Mouse (Mus musculus) MN1 (cell line): ENCODE data around the gene Sez6l.

ENCODE experiments used
- DNase-seq: peaks from one replicate; pipeline ENCODE4 v3.0.0-alpha.2; 2016; ENCODE audit warnings: low spot score

Sez6l gene

DNA sequence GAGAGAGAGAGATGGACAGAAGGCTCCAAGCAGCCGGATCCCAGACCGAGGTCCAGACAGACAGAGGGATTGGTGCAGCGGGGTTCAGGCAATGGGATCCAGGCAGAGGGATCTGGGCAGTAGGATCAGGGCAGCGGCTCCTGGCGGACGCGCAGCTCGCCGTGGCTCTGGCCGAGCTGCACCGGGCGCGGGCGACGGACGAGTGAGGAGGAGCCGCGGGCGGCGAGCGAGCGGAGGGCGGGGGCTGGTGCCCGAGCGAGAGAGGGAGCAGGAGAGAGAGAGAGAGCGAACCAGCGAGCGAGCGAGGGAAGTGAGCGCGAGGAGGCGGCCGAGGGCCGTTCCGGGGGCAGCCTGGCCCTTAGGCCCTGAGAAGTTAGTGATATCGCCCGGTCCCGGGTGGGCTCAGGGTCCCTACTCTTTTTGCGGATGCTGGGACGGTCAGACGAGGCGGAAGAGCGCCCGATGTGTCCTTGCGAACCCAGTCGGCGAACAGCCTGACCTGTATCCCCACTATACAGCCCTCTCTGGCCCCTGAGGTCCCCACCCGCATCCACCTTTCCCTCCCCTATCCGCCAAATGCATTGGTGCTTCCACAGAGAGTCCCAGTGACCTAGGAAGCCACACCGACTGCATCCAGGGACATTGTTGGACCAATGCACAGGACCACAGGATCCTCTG lies at the start of gene Sez6l:
Sez6l (minus strand) TSS at position 193 of the 678 bp plus-strand sequence.
- DNase-seq: peak; percentile 95

DNA sequence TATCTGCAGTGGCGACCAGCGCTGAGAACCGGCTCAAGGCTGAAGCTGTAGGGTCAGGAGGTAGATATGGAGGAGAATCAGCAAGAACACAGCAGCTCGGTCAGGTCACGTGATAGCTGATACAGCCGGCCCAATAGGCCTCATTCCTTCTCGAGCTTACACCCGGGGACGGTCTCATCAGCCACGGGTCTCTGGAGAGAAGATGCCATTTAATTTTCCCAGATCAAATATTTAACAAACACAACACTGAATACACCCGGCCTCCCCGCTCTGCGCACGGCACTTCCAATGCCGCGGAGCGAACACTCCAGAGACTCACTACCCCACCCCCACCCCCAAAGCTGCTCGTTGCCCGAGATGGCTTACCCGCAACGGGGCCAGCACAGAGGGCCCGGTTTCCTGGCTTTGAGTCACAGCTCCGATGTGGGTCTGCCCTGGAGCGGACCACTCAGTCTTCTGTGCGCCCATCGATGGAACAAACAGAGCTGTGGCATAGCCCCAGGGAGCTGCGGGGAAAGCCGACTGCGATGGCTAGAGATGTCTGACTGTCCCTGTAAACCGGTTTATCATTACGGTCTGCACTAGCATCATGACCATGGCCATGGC lies 48.7 kb upstream of the Sez6l start:
- DNase-seq: no peak

DNA sequence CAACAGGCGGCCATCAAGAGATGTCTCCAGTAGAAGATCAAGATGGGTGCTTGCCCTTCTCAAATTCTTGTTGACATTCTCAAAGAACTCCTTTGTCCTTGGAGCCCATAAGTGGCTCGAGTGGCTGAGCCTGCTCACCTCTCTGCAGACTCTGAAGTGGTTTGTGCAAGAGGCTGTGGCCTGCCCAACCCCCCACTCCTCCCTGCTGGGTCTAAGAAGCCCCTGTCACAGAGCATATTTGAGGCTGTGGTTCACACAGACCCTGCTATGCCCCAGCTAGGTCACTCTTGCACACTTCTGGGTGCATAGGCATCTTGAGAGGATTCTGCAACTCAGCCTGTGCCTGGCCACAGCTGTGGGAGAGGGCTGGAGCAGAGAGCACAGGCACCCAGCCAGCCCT lies 46.0 kb upstream of the Sez6l start:
- no peak for DNase-seq

DNA sequence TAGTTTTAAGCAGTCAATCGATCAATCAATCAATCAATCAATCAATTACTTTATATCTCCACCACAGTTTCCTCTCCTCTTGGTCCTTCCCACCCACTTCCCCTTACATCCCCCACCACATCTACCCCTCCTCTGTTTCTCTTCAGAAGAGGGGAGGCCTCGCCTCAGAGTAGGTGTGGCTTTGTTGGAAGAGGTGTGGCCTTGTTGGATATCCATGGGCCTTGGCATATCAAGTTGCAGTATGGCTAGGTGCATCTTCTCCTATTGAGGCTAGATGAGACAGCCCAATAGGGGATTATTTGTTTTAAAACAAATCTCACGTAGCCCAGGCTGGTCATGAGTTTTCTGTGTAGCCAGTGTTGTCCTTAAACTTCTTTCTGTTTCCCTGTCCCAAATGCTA lies 43.3 kb upstream of the Sez6l start:
- DNase-seq: no peak

DNA sequence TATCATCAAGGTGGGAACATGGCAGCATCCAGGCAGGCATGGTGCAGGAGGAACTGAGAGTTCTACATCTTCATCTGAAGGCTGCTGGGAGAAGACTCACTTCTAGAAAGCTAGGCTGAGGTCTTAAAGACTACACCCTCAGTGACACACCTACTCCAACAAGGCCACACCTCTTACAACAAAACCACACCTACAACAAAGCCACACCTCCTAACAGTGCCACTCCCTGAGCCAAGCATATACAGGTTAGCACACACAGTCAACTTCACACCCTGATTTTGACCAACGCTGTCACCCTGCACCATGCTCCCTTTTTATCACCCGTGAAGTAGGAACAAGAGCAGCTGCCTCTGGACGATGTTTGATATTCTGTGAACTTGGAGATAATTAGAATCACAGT lies 42.4 kb upstream of the Sez6l start:
- DNase-seq: no peak

DNA sequence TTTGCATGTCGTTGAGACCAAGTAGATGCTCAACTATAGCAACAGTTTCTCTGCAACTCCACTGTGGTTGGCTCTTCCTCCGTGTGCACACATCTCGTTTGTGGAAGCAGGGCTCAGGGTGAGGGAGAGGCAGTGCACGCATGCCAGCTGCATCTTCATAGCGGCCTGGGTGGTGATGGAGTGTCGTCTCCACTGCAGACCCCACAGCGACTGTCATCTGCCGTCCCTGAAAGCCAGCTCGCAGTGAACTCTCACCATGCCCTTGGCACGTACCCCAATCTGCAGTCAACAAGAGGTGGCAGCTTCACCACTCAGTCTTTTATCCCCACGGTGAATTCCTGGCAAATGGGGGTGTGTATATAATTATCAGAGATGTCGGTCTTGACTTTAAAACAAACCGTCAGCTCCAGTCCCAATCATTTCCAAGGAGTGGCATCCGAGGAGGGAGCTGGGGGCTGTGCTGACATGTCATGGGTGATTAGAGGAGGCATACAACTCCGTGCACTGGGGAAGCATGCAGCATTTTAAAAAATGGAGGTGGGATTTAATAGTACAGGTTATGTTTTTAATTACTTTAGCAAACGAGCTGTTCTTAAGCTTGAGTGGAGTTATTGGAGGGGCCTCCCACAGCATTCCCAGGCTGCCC lies 40.7 kb upstream of the Sez6l start:
- DNase-seq: no peak

DNA sequence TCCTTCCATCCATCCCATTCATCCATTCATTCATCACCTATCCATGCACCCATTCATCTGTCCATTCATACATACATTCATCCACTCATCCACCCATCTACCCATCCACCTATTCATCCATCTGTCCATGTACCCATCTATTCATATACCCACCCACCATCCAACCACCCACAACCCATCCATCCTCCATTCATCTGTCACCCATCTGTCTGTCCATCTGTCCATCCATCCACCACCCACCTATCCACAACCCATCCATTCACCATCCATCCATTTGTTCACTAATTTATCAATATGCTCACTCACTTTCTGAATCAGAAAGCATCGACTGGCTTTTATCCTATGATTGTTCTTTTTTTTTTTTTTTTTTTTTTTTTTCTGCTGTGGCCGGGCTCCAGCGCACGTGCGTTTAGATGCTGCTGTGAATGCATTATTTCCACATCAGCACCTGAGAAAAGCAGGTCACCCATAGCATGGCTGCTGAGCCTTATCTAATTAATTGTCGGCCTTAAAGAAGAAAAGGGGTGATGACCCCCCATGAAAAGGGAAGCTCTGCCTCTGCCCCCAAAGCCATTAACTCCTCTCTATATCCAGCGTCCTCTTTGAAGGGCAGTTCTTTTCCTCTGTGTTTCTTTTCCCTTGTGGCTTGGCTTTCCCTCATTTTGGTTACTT lies 39.1 kb upstream of the Sez6l start:
- no peak for DNase-seq

DNA sequence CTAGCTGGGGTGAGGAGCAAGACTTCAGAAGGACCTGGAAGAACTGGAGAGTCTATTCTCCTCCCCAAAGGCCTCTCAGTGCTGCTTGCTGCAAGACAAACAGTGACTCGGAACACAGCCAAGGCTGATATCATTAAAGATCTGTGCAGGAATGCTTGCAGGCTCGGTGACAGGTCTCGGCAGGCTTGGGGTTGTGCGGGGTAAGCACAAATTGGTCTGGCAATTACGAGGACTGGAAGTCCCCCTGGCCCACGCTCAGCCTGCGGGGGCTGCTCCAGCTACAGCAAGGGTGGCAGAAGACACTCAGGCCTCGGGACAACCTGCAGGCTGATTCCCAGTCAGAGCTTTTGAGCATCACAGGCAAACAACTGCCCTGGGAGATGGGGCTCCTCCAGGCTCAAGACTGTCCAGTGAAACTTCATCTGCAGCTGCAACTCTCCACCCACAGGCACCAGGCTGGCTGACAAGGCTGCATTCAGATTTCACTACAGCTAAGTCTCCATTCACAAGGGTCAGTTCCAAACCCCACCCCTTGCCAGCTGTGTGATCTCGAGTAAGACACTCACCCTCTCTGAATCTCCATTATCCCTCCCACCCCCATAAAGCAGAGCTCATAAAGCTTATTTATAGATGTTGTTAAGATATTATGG lies 31.0 kb upstream of the Sez6l start:
- peak; percentile 51 for DNase-seq

DNA sequence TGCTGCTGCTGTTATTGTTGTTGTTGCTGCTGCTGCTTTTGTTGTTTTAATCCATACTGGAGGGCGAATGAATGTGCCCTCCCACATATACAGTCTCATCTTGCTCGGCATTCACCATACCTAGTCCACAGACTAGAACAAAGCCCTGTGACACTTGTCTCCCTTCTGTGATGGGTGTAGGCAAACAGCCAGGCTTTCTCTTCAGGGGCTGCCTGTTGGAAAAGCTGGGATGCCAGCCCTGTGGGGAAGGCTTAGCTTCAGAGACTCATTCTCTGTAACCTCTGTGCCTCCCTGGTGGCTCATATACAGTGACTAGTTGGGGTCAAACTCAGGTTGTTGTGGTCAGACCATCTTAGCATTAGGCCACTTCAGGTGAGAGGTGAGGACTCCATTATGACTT lies 30.1 kb upstream of the Sez6l start:
- no peak for DNase-seq

DNA sequence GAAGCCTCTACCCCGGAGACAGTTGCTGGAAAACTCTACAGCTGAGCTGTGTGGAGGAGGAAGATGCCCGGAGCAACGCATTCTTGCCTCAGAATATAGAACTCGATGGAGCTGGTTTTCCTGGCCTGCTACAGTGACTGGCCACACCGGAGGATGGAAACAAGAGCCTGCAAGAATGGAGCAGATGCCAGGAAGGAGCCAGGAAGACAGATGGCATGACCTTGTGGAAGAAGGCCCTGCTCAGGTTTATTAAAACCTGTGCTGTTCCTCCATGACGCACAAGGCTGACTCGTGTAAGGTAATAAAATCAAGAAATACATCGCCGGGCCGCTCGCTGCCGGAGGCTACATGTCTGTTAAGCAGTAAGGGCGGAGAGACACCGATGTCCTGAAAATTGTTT lies 28.4 kb upstream of the Sez6l start:
- no peak for DNase-seq

DNA sequence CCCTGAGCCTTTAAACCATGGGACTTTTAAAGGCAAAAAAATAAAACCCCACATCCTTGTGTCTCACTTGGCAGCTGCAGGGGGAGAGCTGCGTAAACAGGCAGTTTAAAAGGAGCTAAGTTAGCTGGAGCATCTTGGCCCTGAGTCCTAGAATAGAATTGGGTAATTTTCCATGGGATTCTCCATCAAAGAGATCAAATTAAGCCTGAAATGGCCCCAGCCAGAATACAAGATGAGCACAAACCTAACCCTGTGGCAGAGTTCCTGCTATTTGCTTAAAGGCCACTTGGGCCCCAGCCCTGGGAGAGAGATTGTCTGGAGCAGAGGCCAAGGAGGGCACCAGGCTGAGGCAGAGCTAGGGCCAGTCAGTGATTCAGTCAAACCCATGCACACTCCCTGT lies 27.3 kb upstream of the Sez6l start:
- DNase-seq: no peak

DNA sequence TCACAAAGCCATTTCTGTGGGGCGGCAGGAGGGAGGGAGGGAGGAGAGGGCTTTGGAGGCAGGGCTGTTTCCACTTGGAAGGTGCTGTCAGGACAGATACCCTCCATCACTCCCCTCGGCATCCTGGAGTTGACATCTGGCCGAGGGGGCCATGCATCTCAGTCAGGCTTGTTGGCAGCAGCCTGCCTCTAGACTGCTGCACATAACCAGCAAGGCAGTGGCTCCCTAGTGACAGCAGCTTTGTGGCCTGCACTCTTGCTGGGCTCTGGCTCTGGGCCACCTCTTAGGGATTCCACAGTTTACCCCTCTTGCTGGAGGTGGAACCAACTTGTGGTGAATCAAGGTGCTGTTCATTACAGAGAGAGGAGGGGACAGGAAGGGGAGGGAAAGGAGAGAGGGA lies 26.6 kb upstream of the Sez6l start:
- peak; percentile 25 for DNase-seq

DNA sequence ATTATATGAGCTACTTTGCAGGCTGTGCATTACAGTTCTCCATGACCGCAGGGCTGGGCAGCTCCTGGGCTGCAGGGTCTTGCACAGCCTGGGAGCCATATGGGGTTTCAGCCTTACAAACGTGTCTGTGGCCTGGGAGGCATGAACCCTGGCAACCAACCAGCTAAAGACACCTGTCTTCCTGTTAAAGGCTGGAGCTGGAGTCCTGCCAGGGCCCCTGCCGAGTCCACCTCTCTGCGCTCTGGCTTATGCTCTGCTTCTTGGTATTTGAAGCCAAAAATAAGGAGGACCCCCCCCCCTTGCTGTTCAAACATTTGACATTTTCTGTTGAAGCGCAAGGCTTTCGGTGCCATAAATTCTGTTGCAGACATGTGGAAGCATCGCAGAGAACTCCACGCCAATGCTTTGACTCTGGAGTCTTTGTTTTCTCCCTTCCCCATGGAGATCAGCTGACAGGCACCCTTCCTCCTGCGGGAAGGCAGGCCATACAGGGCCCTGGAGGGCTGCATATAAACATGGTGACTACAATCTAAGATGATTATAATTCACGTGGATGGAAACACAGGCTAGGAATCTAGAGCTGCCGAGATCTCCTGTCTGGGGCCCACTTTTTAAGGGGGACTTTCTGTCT lies 23.4 kb upstream of the Sez6l start:
- DNase-seq: peak; percentile 36

DNA sequence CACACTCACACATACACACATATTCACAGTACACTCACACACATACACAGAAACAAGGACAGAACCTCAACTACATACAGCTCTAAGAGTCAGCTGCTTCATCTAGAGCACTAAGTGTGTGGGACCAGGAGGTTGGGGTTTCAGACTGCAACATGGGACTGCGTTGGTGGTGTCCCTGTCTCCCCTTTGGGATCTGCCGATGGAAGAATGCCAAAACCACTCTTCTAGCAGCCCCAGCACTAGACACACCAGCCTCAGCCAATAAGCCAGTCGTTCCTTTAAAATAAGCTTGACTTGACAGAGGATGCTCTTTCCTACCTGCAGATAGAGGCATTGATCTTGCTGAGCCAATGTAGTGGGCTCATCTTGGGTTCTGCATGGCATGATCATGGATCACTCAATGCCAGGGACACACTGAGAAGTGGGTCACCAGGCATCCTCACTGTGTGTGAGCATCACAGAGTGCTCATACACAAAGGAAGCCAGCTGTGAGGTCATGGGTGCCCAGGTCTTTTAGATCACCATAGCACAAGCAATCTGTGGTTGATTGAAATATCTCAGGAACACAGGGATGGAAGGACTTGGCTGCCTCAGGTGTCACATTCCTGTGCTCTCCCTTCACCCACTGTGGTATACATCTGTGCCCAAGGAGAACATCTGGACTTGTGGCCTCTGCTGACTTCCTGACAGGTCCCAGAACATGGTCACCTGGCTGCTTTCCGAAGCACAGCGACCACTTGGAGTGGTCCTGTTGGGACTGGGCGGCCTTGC lies 22.7 kb upstream of the Sez6l start:
- no peak for DNase-seq

DNA sequence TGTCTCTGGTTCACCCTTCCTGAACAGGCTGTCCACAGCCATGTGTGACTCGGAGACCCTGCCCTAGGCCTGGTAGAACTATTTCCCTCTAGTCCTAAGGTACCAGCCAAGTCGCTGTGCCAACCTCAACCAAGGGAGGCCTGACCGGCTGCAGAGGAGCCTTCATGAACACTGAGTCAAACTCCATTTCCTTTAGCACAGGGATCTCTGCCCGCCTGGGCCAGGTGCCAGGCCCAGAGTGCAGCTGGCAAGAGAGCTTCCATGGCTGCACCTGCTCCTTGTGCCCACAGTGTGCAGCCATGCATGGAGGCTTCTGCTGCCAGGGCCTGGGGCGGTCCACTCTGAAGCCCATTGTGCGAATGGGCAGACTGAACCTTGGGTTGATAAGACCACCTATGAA lies 20.9 kb upstream of the Sez6l start:
- peak; percentile 84 for DNase-seq

DNA sequence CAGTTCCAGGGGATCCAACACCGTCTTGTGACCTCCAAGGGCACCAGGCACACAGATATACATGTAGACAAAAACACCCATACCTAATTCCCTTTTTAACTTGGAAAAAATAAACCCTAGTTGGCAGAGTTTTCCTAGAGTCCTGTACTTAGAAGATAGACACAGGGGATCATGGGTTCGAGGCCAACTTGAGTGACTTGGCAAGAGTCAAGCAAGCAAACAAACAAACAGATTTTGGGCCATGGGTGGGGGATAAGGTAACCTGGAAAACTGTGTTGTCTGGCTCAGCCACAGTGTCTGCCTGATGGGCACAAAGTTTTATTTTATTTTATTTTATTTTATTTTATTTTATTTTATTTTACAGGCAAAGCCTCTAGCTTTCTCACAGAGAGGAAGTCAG lies 20.3 kb upstream of the Sez6l start:
- no peak for DNase-seq

DNA sequence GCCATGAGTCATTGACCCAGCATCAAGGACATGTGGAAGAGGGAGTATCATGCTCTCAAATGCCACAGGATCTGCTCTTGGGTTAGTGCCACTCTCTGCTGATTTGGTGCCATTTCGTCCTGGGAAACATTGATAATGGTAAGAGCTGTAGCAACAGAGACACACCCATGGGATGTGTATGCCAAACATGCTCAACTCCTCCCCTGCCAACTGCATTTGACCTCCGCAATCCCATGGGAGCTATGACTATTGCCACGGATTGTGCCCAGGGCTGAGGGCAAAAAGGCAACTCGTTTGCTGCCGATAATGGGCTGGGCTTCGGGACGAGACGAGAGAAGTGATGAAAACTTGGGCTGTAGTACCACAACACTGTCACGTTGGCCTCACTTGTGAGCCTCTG lies 19.7 kb upstream of the Sez6l start:
- DNase-seq: peak; percentile 17

DNA sequence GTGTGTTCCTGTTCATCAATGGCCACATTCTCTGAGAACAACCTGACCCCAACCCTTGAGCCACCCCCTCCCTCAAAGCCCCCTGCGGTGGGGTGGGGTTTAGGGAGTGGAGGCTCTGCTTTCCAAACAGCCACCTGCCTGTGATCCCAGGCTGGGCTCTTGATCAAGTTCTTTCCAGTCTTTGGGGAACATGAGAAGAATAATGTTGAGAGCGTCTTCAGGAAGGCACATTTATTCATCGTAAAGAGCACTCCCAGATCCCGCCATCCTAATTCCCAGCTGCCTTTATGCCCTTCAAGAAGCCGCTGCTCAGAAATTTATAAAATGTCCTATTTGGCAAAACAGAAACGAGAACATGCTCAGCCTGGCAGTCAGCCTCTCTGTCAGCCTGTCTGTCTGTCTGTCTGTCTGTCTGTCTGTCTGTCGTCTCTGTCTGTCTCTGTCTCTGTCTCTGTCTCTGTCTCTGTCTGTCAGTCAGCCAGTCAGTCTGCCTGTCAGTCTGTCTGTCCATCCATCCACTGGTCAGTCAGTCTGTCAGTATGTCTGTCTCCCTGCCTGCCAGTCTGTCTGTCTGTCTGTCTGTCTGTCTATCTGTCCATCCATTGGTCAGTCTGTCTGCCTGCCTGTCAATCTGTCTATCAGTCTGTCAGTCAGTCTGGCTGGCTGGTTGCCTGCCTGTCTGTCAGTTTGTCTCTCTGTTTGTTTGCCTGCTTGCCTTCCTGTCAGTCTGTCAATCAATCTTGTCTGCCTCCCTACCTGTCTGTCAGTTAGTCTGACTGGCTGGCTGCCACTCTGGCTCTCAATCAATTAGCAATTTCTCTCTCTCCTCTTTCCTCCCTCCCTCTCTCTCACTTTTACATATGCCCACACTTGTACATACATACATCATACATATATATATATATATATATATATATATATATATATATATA lies 19.0 kb upstream of the Sez6l start:
- DNase-seq: no peak

DNA sequence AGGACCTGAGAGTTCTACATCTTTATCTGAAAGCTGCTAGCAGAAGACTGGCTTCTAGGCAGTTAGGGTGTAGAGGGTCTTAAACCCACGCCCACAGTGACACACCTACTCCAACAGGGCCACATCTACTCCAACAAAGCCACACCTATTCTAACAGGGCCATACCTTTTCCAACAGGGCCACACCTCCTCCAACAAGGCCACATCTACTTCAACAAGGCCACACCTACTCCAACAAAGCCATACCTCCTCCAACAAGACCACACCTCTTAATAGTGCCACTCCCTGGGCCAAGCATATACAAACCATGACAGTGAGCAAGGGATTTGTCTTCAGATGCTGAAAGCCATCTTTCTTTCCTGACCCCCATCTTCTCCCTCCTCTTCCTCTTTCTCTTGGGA lies 14.7 kb upstream of the Sez6l start:
- no peak for DNase-seq

DNA sequence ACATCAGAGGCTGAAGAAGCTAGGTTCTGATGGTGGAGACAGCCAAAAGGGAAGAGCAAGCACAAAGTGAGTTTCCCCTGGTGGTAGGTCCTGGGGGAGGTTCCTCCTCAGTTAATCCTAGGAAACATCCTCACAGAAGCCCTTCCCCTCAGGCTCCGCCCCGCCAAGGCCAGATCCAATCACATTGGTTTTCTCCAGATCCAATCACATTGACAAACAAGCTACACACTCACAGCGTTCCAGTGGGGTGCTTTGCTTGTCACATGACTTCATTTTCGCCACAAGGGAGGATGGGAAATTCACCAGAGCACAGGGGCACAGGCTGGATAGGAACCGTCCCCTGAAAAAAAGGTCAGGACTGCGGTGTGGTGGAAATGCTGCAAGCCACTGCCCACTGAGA lies 9.1 kb upstream of the Sez6l start:
- no peak for DNase-seq
